Mouse (Mus musculus) adrenal gland, adult 10 weeks (tissue): Measurements from ENCODE around the gene Ap1m2. TPM values are rescaled to one million over a fixed set of nuclear protein-coding genes. Genes with fewer than 3 reads are reported as not detected.

Experiments used
- polyA plus RNA-seq: library from polyadenylated mRNA; stranded (reverse); fragments of 350-450 nt; fragmentation: Illumina TruSeq; extraction: RNeasy Lipid Tissue Mini Kit (QIAGEN cat#74804); gene quantifications from one replicate; pipeline ENCODE4 v1.2.3, GENCODE M21; 2014; ENCODE audit warnings: low read depth, low replicate concordance

Ap1m2 gene
- not detected for polyA plus RNA-seq

DNA sequence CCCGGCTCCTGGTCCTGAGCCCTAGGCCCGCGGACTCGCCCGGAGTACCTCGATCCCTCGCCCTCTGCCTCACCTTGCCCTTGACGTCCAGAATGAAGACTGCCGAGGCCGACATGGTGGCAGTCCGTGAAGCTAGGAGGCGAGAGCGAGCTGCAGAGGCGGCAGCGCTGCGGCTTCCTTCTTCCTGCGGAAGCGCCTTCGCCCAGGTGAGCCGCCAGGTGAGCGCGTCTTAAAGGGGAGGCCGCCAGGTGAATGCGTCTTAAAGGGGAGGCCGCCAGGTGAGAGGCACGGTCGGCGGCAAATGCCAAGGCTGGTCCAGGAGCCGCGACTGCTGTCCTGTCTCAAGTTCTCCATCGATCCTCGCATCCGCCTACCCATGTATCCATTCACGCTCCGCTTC lies at the start of gene Ap1m2:
Gene Ap1m2 (minus strand): TSS at position 204 of the 400 bp plus-strand sequence.

DNA sequence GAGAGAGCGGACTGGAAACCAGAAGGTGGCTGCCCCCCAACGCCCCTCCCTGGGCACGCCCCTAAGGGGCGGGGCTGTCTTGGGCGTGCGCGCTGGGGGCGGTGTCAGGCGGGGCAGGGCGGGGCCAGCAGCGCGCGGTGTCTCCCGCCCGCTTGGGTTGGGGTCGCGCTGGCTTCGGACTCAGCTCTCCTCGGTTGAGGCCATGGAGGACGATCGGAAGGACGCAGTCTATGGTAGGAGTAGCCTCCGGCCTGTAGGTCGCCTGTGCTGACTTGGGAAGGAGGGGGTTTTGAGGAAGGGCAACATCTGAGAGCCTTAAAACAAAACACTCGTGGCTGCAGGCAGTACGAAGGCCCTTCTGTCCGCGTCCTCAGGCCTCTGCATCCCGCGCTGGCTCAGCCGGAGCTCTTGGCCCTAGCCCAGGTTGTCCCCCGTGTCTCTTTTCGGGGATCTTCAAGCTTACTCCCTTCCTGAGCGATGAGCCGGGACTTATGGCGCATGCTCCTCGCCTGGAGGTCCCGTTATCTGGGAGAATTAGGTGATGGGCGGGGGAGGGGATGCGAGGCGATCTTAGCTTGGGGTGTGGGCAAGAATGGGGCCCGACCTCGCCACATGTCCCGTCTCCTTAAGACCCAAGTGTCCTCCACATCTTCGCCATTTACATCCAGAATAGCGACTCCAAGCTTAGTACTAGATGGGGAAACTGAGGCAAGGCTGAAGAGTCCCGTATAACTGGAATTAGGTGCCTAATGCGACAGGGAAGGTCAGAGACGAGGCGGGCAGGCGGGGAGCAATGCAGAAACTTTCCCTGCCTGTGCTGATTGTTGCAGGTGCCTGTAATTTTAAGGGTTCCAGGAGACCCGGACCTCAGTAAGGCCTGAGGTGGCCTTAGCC lies 8.7 kb upstream of the Ap1m2 start, which contains the start of gene Slc44a2:
Gene Slc44a2 (plus strand): TSS at position 80 of the 894 bp plus-strand sequence.

GRCm38 (mm10) chr9:21291022-21291787 lies 20.9 kb downstream of the Ap1m2 start, which contains the start of gene Cdkn2d:
Gene Cdkn2d (minus strand): TSS chr9:21291407.

GRCm38 (mm10) chr9:21287571-21288402 lies 24.4 kb downstream of the Ap1m2 start, which contains the start of gene Kri1:
Gene Kri1 (minus strand): TSS chr9:21287969.

GRCm38 (mm10) chr9:21265000-21265561 lies 47.1 kb downstream of the Ap1m2 start, which contains the start of gene Atg4d:
Gene Atg4d (plus strand): TSS chr9:21265293.

GRCm38 (mm10) chr9:21248326-21248725 lies 63.8 kb downstream of the Ap1m2 start, which contains the start of gene S1pr5:
Gene S1pr5 (minus strand): TSS chr9:21248443.

Other genes with a start within 250 kb of the Ap1m2 start
- not detected for gene Zglp1, start 245.2 kb downstream of the Ap1m2 start, polyA plus RNA-seq
- not detected for gene Gm49373, start 239.2 kb downstream of the Ap1m2 start, polyA plus RNA-seq
- not detected for gene Fdx1l, start 238.7 kb downstream of the Ap1m2 start, polyA plus RNA-seq
- 2.4 TPM for gene Gm38431, start 220.3 kb downstream of the Ap1m2 start, polyA plus RNA-seq
- 10.4 TPM for gene Raver1, start 220.3 kb downstream of the Ap1m2 start, polyA plus RNA-seq
- gene Tyk2, start 181.1 kb downstream of the Ap1m2 start, polyA plus RNA-seq = 1.3 TPM
- gene Cdc37, start 162.4 kb downstream of the Ap1m2 start, polyA plus RNA-seq = 13.1 TPM
- 0.87 TPM for gene Pde4a, start 146.6 kb downstream of the Ap1m2 start, polyA plus RNA-seq
- 10.0 TPM for gene Keap1, start 73.0 kb downstream of the Ap1m2 start, polyA plus RNA-seq
- gene S1pr5, start 63.9 kb downstream of the Ap1m2 start, polyA plus RNA-seq = not detected
- gene Atg4d, start 47.0 kb downstream of the Ap1m2 start, polyA plus RNA-seq = 1.5 TPM
- gene Kri1, start 24.4 kb downstream of the Ap1m2 start, polyA plus RNA-seq = 5.5 TPM
- 7.1 TPM for gene Cdkn2d, start 20.9 kb downstream of the Ap1m2 start, polyA plus RNA-seq
- 23.9 TPM for gene Slc44a2, start 8.4 kb upstream of the Ap1m2 start, polyA plus RNA-seq
- gene Ilf3, start 55.5 kb upstream of the Ap1m2 start, polyA plus RNA-seq = 20.9 TPM
- not detected for gene Qtrt1, start 99.5 kb upstream of the Ap1m2 start, polyA plus RNA-seq
- gene Dnm2, start 112.6 kb upstream of the Ap1m2 start, polyA plus RNA-seq = 22.1 TPM
- gene Tmed1, start 197.9 kb upstream of the Ap1m2 start, polyA plus RNA-seq = 2.9 TPM
- gene AB124611, start 213.8 kb upstream of the Ap1m2 start, polyA plus RNA-seq = 1.0 TPM
- 4.1 TPM for gene Carm1, start 234.6 kb upstream of the Ap1m2 start, polyA plus RNA-seq